Mouse (Mus musculus): ENCODE measurements at regions not wholly inside any gene's neighbourhood (a gene's known extent, or its start where the extent isn't known, plus 50 kb on each side); places are given as distances from the start of the nearest gene placed in this dataset.
"Not testable (repeated sequence)": the region's sequence is repeated elsewhere in the genome, so short reads cannot be mapped to it uniquely, and the experiment has no call there.

DNA sequence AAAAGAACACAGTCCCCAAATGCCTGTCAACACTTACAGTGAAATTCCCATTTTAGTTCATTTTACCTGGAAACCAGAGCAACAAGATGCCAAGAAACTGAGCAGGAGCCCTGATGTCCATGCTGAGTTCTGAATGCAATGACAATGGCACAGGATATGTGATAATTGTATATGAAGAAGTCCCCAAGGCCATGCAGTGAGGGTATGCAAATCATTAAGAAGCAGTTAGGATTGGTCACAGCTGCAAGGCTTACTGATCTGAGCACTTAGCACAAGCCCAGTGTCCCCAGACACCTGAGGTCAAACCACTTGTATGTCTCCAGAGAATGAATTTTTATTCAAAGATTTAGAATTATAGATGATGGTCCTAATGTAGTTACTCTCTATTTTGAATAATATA, 419.0 kb upstream of the Tacstd2 start:
- H3K4me3 ChIP-seq (ENCODE audit: control insufficient read depth, insufficient read depth, low read length); H3K4me1 ChIP-seq (replicated peaks; ENCODE audit: control insufficient read depth, insufficient read depth, low read length): not testable (repeated sequence)

DNA sequence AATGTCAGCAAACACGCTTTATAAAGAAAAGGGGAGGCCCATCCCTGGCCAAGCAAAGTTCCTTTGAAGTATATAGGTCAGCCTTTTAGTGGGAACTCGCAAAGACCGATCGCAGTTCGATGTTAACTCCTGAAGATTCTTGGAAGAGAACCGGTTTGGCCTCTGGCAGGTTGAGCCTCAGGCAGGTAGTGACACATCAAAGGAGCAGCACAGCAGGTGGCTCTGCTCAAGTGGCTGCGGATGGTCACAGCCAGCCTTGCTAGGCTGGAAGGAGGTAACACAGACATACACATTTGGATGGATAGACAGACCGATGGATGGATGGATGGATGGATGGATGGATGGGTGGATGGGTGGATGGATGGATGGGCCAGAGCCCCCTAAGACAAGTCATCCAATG, 395.9 kb upstream of the Tacstd2 start:
- H3K4me1 ChIP-seq (replicated peaks; ENCODE audit: control insufficient read depth, insufficient read depth, low read length); H3K27ac ChIP-seq (ENCODE audit: control insufficient read depth, insufficient read depth, low read length): not testable (repeated sequence)
- 36% methylated on average over 8 of the region's 8 CpGs for WGBS

More for the DNA sequence above, 419.0 kb upstream of the Tacstd2 start:
- H3K27ac ChIP-seq (ENCODE audit: control insufficient read depth, insufficient read depth, low read length); H3K36me3 ChIP-seq (ENCODE audit: control insufficient read depth, insufficient read depth, low read length); DNase-seq; H3K27me3 ChIP-seq (ENCODE audit: control insufficient read depth, insufficient read depth, low read length): not testable (repeated sequence)

DNA sequence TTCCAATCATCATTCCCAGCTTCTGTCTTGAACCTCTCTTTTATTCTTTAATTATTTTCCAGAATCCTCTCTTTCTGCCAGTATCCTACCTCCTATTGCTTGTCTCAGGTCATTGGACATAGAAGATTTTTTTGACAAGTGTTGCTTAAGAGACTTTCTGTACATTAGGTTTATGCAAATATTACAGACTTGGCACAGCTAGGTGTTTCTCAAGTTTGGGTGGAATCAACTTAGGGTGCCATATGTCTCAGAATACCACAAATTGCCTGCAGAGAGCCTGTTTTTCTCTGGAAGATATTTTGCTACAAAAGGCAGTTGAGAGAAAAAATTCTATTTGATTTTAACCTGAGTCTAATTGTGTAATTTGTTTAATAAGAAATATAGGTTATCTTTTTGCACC, 386.9 kb upstream of the Tacstd2 start:
- Histone ChIP-seq H3K36me3 (ENCODE audit: control insufficient read depth, insufficient read depth, low read length) (no peaks in the 10 kb centered on the region), H3K4me1 (replicated peaks; ENCODE audit: control insufficient read depth, insufficient read depth, low read length) (no peaks in the 10 kb centered on the region), H3K27ac (ENCODE audit: control insufficient read depth, insufficient read depth, low read length) (no peak overlapping the region), H3K4me3 (ENCODE audit: control insufficient read depth, insufficient read depth, low read length) (no peak overlapping the region), H3K27me3 (ENCODE audit: control insufficient read depth, insufficient read depth, low read length) (no peaks in the 10 kb centered on the region)
- TF ChIP-seq POLR2A (IDR thresholded peaks at IDR 0.05; ENCODE audit: control insufficient read depth, extremely low read depth, insufficient read depth, low read length, poor library complexity) (no peak), CTCF (IDR thresholded peaks at IDR 0.05; ENCODE audit: borderline replicate concordance, control insufficient read depth, extremely low read depth, insufficient read depth, low read length, poor library complexity) (no peak)
- DNase-seq = no peak

More for the DNA sequence above, 395.9 kb upstream of the Tacstd2 start:
- not testable (repeated sequence) for H3K27me3 ChIP-seq (ENCODE audit: control insufficient read depth, insufficient read depth, low read length); H3K4me3 ChIP-seq (ENCODE audit: control insufficient read depth, insufficient read depth, low read length); DNase-seq; H3K36me3 ChIP-seq (ENCODE audit: control insufficient read depth, insufficient read depth, low read length)

DNA sequence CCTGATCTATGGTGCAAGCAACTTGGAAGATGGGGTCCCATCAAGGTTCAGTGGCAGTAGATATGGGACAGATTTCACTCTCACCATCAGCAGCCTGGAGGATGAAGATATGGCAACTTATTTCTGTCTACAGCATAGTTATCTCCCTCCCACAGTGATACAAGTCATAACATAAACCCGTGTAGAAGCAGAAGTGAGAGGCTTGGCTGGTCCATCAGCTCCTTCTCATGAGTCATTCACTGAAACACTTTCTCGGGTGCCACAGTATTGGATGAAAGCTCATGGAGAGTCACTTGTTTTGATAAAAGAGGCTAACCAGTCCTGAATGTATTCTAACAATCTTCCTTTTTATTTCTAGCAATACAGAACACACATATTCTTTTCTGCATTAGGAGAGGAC, 378.3 kb upstream of the Tacstd2 start:
- Histone ChIP-seq H3K27ac (ENCODE audit: control insufficient read depth, insufficient read depth, low read length) (no peak overlapping the region), H3K36me3 (ENCODE audit: control insufficient read depth, insufficient read depth, low read length) (no peaks in the 10 kb centered on the region), H3K4me3 (ENCODE audit: control insufficient read depth, insufficient read depth, low read length) (no peak overlapping the region), H3K4me1 (replicated peaks; ENCODE audit: control insufficient read depth, insufficient read depth, low read length) (no peaks in the 10 kb centered on the region), H3K27me3 (ENCODE audit: control insufficient read depth, insufficient read depth, low read length) (no peaks in the 10 kb centered on the region)
- TF ChIP-seq CTCF (IDR thresholded peaks at IDR 0.05; ENCODE audit: borderline replicate concordance, control insufficient read depth, extremely low read depth, insufficient read depth, low read length, poor library complexity) (no peak), POLR2A (IDR thresholded peaks at IDR 0.05; ENCODE audit: control insufficient read depth, extremely low read depth, insufficient read depth, low read length, poor library complexity) (no peak)
- WGBS = 57% methylated on average over 2 of the region's 2 CpGs
- no peak for DNase-seq

DNA sequence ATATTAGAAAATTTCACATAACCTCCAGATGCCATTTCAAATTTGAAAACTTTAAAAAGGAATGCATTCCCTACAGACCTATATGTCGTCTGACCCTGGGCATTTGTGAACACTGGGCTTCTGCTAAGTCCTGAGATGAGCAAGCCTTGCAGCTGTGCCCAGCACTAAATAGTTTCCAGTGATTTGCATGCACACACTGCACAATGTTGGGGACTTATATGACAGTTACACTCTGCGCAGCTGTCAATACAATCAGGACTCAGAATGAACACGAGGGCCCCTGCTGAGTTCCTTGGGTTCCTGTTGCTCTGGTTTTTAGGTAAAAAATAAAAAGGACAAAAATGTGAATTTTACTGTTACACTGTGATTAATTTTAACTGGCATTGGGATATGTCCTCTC, 377.7 kb upstream of the Tacstd2 start:
- Histone ChIP-seq H3K27ac (ENCODE audit: control insufficient read depth, insufficient read depth, low read length) (no peak overlapping the region), H3K4me1 (replicated peaks; ENCODE audit: control insufficient read depth, insufficient read depth, low read length) (no peaks in the 10 kb centered on the region), H3K27me3 (ENCODE audit: control insufficient read depth, insufficient read depth, low read length) (no peaks in the 10 kb centered on the region), H3K36me3 (ENCODE audit: control insufficient read depth, insufficient read depth, low read length) (no peaks in the 10 kb centered on the region), H3K4me3 (ENCODE audit: control insufficient read depth, insufficient read depth, low read length) (no peak overlapping the region)
- WGBS = 93% methylated on average over 3 of the region's 3 CpGs
- no peak for TF ChIP-seq CTCF (IDR thresholded peaks at IDR 0.05; ENCODE audit: borderline replicate concordance, control insufficient read depth, extremely low read depth, insufficient read depth, low read length, poor library complexity)
- no peak for TF ChIP-seq POLR2A (IDR thresholded peaks at IDR 0.05; ENCODE audit: control insufficient read depth, extremely low read depth, insufficient read depth, low read length, poor library complexity)
- DNase-seq = no peak

DNA sequence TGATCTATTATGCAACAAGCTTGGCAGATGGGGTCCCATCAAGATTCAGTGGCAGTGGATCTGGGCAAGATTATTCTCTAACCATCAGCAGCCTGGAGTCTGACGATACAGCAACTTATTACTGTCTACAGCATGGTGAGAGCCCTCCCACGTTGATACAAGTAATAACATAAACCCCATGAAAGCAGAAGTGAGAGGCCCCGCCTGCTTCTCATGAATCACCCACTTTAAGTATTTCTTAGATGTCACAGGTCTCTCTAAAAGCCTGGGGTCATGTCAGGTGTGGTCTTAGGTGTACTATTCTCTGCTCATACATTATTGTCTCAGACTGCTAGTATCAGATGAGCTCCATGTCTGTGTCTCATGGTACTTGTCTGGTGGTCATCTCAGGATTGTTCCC, 360.9 kb upstream of the Tacstd2 start:
- WGBS = 72% methylated on average over 3 of the region's 3 CpGs
- no peak for DNase-seq
- H3K4me1 ChIP-seq (replicated peaks; ENCODE audit: control insufficient read depth, insufficient read depth, low read length) = no peaks in the 10 kb centered on the region
- no peak overlapping the region for H3K27ac ChIP-seq (ENCODE audit: control insufficient read depth, insufficient read depth, low read length)
- no peaks in the 10 kb centered on the region for H3K36me3 ChIP-seq (ENCODE audit: control insufficient read depth, insufficient read depth, low read length)
- H3K27me3 ChIP-seq (ENCODE audit: control insufficient read depth, insufficient read depth, low read length) = no peaks in the 10 kb centered on the region
- no peak for TF ChIP-seq POLR2A (IDR thresholded peaks at IDR 0.05; ENCODE audit: control insufficient read depth, extremely low read depth, insufficient read depth, low read length, poor library complexity)
- TF ChIP-seq CTCF (IDR thresholded peaks at IDR 0.05; ENCODE audit: borderline replicate concordance, control insufficient read depth, extremely low read depth, insufficient read depth, low read length, poor library complexity) = no peak
- H3K4me3 ChIP-seq (ENCODE audit: control insufficient read depth, insufficient read depth, low read length) = no peak overlapping the region

DNA sequence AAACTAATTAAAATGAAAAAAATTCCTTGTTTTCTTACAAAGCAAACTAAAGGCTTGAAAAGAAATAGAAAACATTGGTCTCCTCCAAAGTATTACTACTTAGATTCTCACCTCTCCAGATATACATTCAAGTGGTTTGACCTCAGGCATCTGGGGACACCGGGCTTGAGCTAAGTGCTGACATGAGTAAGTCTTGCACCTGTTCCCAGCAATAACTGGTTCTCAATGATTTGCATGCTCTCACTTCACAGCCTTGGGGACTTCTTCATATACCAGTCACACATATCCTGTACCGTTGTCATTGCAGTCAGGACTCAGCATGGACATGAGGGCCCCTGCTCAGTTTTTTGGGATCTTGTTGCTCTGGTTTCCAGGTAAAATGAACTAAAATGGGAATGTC, 360.3 kb upstream of the Tacstd2 start:
- no peak overlapping the region for H3K27ac ChIP-seq (ENCODE audit: control insufficient read depth, insufficient read depth, low read length)
- no peaks in the 10 kb centered on the region for H3K27me3 ChIP-seq (ENCODE audit: control insufficient read depth, insufficient read depth, low read length)
- no peaks in the 10 kb centered on the region for H3K36me3 ChIP-seq (ENCODE audit: control insufficient read depth, insufficient read depth, low read length)
- no peak for DNase-seq
- no peak overlapping the region for H3K4me3 ChIP-seq (ENCODE audit: control insufficient read depth, insufficient read depth, low read length)
- WGBS = 85% methylated on average over 2 of the region's 2 CpGs
- no peak for TF ChIP-seq CTCF (IDR thresholded peaks at IDR 0.05; ENCODE audit: borderline replicate concordance, control insufficient read depth, extremely low read depth, insufficient read depth, low read length, poor library complexity)
- no peak for TF ChIP-seq POLR2A (IDR thresholded peaks at IDR 0.05; ENCODE audit: control insufficient read depth, extremely low read depth, insufficient read depth, low read length, poor library complexity)
- H3K4me1 ChIP-seq (replicated peaks; ENCODE audit: control insufficient read depth, insufficient read depth, low read length) = no peaks in the 10 kb centered on the region
